Mouse (Mus musculus): ENCODE measurements at regions not wholly inside any gene's neighbourhood (a gene's known extent, or its start where the extent isn't known, plus 50 kb on each side); places are given as distances from the start of the nearest gene placed in this dataset.

DNA sequence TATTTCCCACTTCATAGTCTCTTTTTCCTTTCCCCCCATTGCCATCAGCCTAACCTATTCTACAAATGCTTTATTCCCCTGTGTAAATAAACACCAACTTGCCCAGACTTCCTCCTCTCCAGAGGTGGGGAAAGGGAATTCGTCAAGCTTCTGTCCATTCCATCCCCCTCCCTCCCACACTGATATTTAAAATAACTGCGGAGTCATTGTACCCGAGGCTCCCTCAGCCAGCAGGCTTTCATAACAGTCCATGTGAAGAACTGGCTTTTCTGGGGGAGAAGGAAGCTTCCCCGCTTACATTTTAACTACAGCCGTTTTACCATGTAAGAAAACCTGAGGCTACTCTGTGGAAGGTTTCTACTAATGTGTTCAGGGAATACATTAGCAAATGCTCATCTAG, 193.1 kb upstream of the Cnksr2 start:
- ATAC-seq (replicated peaks; ENCODE audit: low read depth, poor library complexity, severe bottlenecking), result 0 out of 2 replicates have a peak, but pooled peaks have one; percentile 50

DNA sequence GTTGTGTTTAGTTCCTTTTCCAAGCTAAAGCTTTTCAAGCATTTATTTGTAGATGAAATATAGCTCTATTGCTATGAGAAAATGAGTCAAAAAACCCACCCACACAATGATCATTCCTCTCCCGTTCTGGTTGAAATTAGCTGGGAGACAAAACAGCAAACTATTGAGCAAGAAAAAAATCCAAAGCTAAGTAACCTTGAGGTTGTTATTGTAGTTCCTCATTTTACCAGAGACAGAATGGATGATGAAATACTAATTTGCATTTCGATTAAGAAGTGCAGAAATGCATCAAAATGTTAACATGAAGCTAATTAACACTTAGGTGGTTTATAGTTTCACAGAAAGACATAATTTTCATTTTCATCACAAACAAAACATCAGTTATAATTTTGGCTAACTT, 166.1 kb upstream of the Cnksr2 start:
- peak; percentile 69 for ATAC-seq (replicated peaks; ENCODE audit: low read depth, poor library complexity, severe bottlenecking)

GRCm38 (mm10) chrX:158195536-158195935, 152.4 kb upstream of the Cnksr2 start:
- no peak for ATAC-seq (replicated peaks; ENCODE audit: low read depth, poor library complexity, severe bottlenecking)

GRCm38 (mm10) chrX:158181486-158181885, 138.4 kb upstream of the Cnksr2 start:
- ATAC-seq (replicated peaks; ENCODE audit: low read depth, poor library complexity, severe bottlenecking), result 0 out of 2 replicates have a peak, but pooled peaks have one; percentile 18

GRCm38 (mm10) chrX:158180356-158180755, 137.3 kb upstream of the Cnksr2 start:
- no peak for ATAC-seq (replicated peaks; ENCODE audit: low read depth, poor library complexity, severe bottlenecking)

DNA sequence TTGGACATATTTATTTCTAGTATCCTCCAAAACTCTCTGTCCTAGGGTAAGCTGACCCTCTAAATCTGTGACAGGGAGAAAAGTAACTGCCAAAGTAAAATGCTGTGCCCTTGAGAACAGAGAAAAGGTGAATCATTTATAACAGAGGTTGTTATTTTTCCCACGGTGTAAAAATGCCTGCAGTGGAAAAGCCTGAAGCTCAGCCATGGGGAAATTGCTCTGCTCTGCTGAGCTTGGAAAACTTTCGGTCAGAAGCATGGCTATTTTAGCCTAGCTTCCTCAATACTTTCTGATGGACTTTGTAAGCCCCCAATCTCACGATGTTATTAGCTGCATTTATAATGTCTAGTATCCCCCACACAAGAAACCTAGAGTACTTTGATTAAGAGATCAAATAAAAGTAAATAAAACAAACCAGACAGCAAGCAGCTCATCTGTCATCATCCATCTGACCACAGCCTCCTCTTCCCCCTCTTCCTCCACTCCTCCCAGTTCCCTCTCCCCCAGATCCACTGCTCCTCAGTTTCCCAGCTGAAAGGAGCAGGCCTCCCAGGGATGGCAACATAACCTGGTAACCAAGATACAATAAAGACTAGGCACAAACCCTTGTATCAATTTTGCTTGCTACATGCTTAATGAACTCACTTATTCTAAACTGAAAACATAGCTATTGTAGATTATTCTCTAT, 92.9 kb upstream of the Cnksr2 start:
- ATAC-seq (replicated peaks; ENCODE audit: low read depth, poor library complexity, severe bottlenecking), result no peak

GRCm38 (mm10) chrX:158133526-158133925, 90.4 kb upstream of the Cnksr2 start:
- no peak for ATAC-seq (replicated peaks; ENCODE audit: low read depth, poor library complexity, severe bottlenecking)
